Mouse (Mus musculus) liver, embryonic 14.5 days (tissue): ENCODE measurements around the gene Psmd3.

Experiments used
- CTCF ChIP-seq: IDR thresholded peaks from 2 replicates; pipeline ENCODE4 v1.5.1; 2016; ENCODE audit warnings: antibody characterized with exemption, low read depth, control low read depth
- EP300 ChIP-seq: IDR thresholded peaks from 2 replicates; pipeline ENCODE4 v1.6.1; 2016; ENCODE audit warnings: antibody characterized with exemption, low read depth

DNA sequence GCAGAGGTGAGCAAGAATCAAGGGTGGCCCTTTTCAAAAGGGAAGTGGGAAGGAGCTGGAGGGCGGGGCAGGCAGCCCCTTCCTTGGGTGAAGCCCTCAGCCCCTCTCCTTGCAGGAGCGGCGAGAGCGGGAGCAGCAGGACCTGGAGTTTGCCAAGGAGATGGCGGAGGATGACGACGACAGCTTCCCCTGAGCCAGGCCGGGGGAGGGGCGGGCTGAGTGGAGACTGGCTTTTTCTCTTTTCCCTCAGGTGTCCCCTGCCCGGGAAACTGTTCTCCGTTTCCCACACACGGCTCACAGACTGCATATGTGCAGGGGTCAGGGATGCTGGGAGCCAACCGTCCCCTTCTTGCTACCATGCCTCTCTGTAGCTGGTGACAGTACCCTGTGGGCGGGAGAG lies 13.1 kb downstream of the Psmd3 start:
- TF ChIP-seq CTCF (no peak), EP300 (no peak)
